Mouse (Mus musculus) liver, postnatal 0 days (tissue): ENCODE data around the gene Nrp2.

ENCODE experiments used
- CTCF ChIP-seq: sonication (generic); IDR thresholded peaks from 2 replicates; pipeline ENCODE4 v1.5.1; 2016; ENCODE audit warnings: antibody characterized with exemption, low read depth
- EP300 ChIP-seq: IDR thresholded peaks from 2 replicates; pipeline ENCODE4 v1.6.1; 2016; ENCODE audit warnings: antibody characterized with exemption, low read depth, mild to moderate bottlenecking

DNA sequence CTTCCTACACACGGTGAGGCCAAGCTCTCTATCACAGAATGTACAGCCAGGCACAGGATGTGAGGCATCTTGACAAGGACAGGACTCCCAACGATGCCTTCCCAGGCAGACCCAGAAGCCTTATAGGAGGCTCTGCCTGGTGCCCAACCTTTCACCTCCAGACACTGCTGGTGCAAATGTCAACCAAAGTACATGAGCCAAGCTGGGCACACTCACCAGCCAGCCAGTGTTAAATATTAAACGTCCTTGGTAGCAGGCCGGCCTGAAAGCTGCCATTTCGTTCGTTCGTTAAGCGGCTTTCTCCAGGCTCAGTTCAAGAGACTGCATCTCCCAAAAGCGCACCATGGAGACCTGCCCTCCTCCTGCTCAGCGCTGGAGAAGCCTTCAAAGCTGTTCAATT is 124.2 kb downstream of the Nrp2 start:
- TF ChIP-seq EP300 (no peak), CTCF (no peak)
